Mouse (Mus musculus) lung, postnatal 14 days (tissue): Measurements from ENCODE around the gene Rpl24.

Experiments
- DNase-seq: peaks from one replicate; pipeline ENCODE4 v3.0.0; 2021

The Rpl24 gene

GRCm38 (mm10) chr16:55971735-55972615 is 5.9 kb downstream of the Rpl24 start:
- no peak for DNase-seq

- DNase-seq = no peak
These were observed 6.6 kb downstream of the Rpl24 start for GRCm38 (mm10) chr16:55972626-55973201.

GRCm38 (mm10) chr16:55973431-55974255 is 7.6 kb downstream of the Rpl24 start, which contains the start of gene Zbtb11:
TSS of gene Zbtb11 (plus strand) at chr16:55973883.
- peak; percentile 100 for DNase-seq

- DNase-seq = peak; percentile 93
These were observed 8.3 kb downstream of the Rpl24 start for GRCm38 (mm10) chr16:55974256-55974902.

- peak; percentile 32 for DNase-seq
These were observed 8.8 kb downstream of the Rpl24 start for GRCm38 (mm10) chr16:55974903-55975285.

GRCm38 (mm10) chr16:55986001-55986400 is 19.9 kb downstream of the Rpl24 start:
- no peak for DNase-seq

- DNase-seq = no peak
These were observed 24.2 kb downstream of the Rpl24 start for GRCm38 (mm10) chr16:55990311-55990710.

- DNase-seq = no peak
These were observed 28.2 kb downstream of the Rpl24 start for GRCm38 (mm10) chr16:55994235-55994634.

- DNase-seq = no peak
These were observed 40.7 kb downstream of the Rpl24 start for GRCm38 (mm10) chr16:56006798-56007197.

GRCm38 (mm10) chr16:56008862-56009261 is 42.8 kb downstream of the Rpl24 start:
- no peak for DNase-seq

GRCm38 (mm10) chr16:56012789-56013743 is 47.0 kb downstream of the Rpl24 start:
- DNase-seq = no peak

GRCm38 (mm10) chr16:56014076-56014475 is 48.0 kb downstream of the Rpl24 start:
- no peak for DNase-seq

GRCm38 (mm10) chr16:56019660-56020059 is 53.6 kb downstream of the Rpl24 start:
- DNase-seq = no peak
